Mouse (Mus musculus): ENCODE data around the gene B3gnt3. TPM values are rescaled to one million over a fixed set of nuclear protein-coding genes. Genes with fewer than 3 reads are reported as not detected.
"Not testable (repeated sequence)": the region's sequence is repeated elsewhere in the genome, so short reads cannot be mapped to it uniquely, and the experiment has no call there.

The B3gnt3 gene
- polyA plus RNA-seq, 1 experiment from 2014 or later: 0.41 TPM

GRCm38 (mm10) chr8:71717096-71717495, 15.5 kb upstream of the B3gnt3 start:
- 86% methylated on average over 12 of the region's 12 CpGs for WGBS

GRCm38 (mm10) chr8:71716561-71717053, 15.0 kb upstream of the B3gnt3 start:
- Histone ChIP-seq H3K9me3 (ENCODE audit: control insufficient read depth, low read length) (no peaks in the 10 kb centered on the region), H3K27me3 (ENCODE audit: control insufficient read depth, insufficient read depth, low read length) (no peaks in the 10 kb centered on the region), H3K4me3 (replicated peaks; ENCODE audit: low read length) (no peak overlapping the region), H3K36me3 (replicated peaks; ENCODE audit: control insufficient read depth, insufficient read depth) (peaks cover 58% of the 10 kb centered on the region), H3K4me1 (replicated peaks; ENCODE audit: control insufficient read depth, insufficient read depth, low read length) (peaks cover 37% of the 10 kb centered on the region), H3K9ac (no peak overlapping the region), H3K4me2 (replicated peaks) (no peak overlapping the region), H3K27ac (no peak overlapping the region)
- DNase-seq (ENCODE audit: low spot score) (no peak), ATAC-seq (ENCODE audit: low FRiP score) (no peak)
- WGBS: 90% methylated on average over 13 of the region's 13 CpGs

More at GRCm38 (mm10) chr8:71717096-71717495, 15.5 kb upstream of the B3gnt3 start:
- no peak for DNase-seq (ENCODE audit: low spot score)
- Histone ChIP-seq H3K27me3 (ENCODE audit: control insufficient read depth, insufficient read depth, low read length) (no peaks in the 10 kb centered on the region), H3K9me3 (ENCODE audit: control insufficient read depth, low read length) (no peaks in the 10 kb centered on the region), H3K4me2 (replicated peaks) (no peak overlapping the region), H3K4me1 (replicated peaks; ENCODE audit: control insufficient read depth, insufficient read depth, low read length) (peaks cover 42% of the 10 kb centered on the region), H3K36me3 (replicated peaks; ENCODE audit: control insufficient read depth, insufficient read depth) (peaks cover 53% of the 10 kb centered on the region), H3K9ac (no peak overlapping the region), H3K27ac (no peak overlapping the region), H3K4me3 (replicated peaks; ENCODE audit: low read length) (no peak overlapping the region)
- no peak for ATAC-seq (ENCODE audit: low FRiP score)

- no peak overlapping the region for H3K9ac ChIP-seq
- 58% methylated on average over 8 of the region's 8 CpGs for WGBS
- H3K27ac ChIP-seq: no peak overlapping the region
- DNase-seq (ENCODE audit: low spot score) (no peak), ATAC-seq (ENCODE audit: low FRiP score) (no peak)
- no peaks in the 10 kb centered on the region for H3K9me3 ChIP-seq (ENCODE audit: control insufficient read depth, low read length)
- peaks cover 27% of the 10 kb centered on the region for H3K4me1 ChIP-seq (replicated peaks; ENCODE audit: control insufficient read depth, insufficient read depth, low read length)
- H3K27me3 ChIP-seq (ENCODE audit: control insufficient read depth, insufficient read depth, low read length): no peaks in the 10 kb centered on the region
- no peak overlapping the region for H3K4me2 ChIP-seq (replicated peaks)
- H3K4me3 ChIP-seq (replicated peaks; ENCODE audit: low read length): no peak overlapping the region
- peaks cover 60% of the 10 kb centered on the region for H3K36me3 ChIP-seq (replicated peaks; ENCODE audit: control insufficient read depth, insufficient read depth)
Observed at GRCm38 (mm10) chr8:71715531-71715930, 13.9 kb upstream of the B3gnt3 start.

- Histone ChIP-seq H3K36me3 (replicated peaks; ENCODE audit: control insufficient read depth, insufficient read depth) (peaks cover 49% of the 10 kb centered on the region), H3K4me1 (replicated peaks; ENCODE audit: control insufficient read depth, insufficient read depth, low read length) (0 out of 2 replicates have a peak, but pooled peaks cover 9% of the 10 kb centered on the region), H3K27ac (no peak overlapping the region), H3K4me2 (replicated peaks) (no peak overlapping the region), H3K27me3 (ENCODE audit: control insufficient read depth, insufficient read depth, low read length) (peaks cover 12% of the 10 kb centered on the region; the same call in 1 of the 2 replicates), H3K9me3 (ENCODE audit: control insufficient read depth, low read length) (no peaks in the 10 kb centered on the region), H3K4me3 (replicated peaks; ENCODE audit: low read length) (no peak overlapping the region), H3K9ac (no peak overlapping the region)
- 77% methylated on average over 2 of the region's 2 CpGs for WGBS
- no peak for DNase-seq (ENCODE audit: low spot score)
- no peak for ATAC-seq (ENCODE audit: low FRiP score)
Observed at GRCm38 (mm10) chr8:71711574-71711973, 10.0 kb upstream of the B3gnt3 start.

- DNase-seq (ENCODE audit: low spot score) (peak; percentile 86), ATAC-seq (ENCODE audit: low FRiP score) (peak; percentile 79)
- Histone ChIP-seq H3K9me3 (ENCODE audit: control insufficient read depth, low read length) (no peaks in the 10 kb centered on the region), H3K27me3 (ENCODE audit: control insufficient read depth, insufficient read depth, low read length) (peaks cover 12% of the 10 kb centered on the region; the same call in 1 of the 2 replicates), H3K27ac (no peak overlapping the region), H3K4me1 (replicated peaks; ENCODE audit: control insufficient read depth, insufficient read depth, low read length) (0 out of 2 replicates have a peak, but pooled peaks cover 9% of the 10 kb centered on the region), H3K9ac (no peak overlapping the region), H3K4me3 (replicated peaks; ENCODE audit: low read length) (no peak overlapping the region), H3K4me2 (replicated peaks) (peak overlapping the region; percentile 44), H3K36me3 (replicated peaks; ENCODE audit: control insufficient read depth, insufficient read depth) (peaks cover 39% of the 10 kb centered on the region)
- 20% methylated on average over 25 of the region's 25 CpGs for WGBS
Observed at GRCm38 (mm10) chr8:71709800-71710446, 8.3 kb upstream of the B3gnt3 start.

GRCm38 (mm10) chr8:71709134-71709799, 7.7 kb upstream of the B3gnt3 start:
- H3K36me3 ChIP-seq (replicated peaks; ENCODE audit: control insufficient read depth, insufficient read depth): peaks cover 32% of the 10 kb centered on the region
- no peak overlapping the region for H3K9ac ChIP-seq
- ATAC-seq (ENCODE audit: low FRiP score) (peak; percentile 4; the same call in 1 of the 2 replicates), DNase-seq (ENCODE audit: low spot score) (no peak)
- WGBS: 49% methylated on average over 25 of the region's 25 CpGs
- 0 out of 2 replicates have a peak, but pooled peaks cover 9% of the 10 kb centered on the region for H3K4me1 ChIP-seq (replicated peaks; ENCODE audit: control insufficient read depth, insufficient read depth, low read length)
- no peak overlapping the region for H3K27ac ChIP-seq
- H3K9me3 ChIP-seq (ENCODE audit: control insufficient read depth, low read length): no peaks in the 10 kb centered on the region
- 0 out of 2 replicates have a peak overlapping the region, but pooled peaks have one; percentile 44 for H3K4me2 ChIP-seq (replicated peaks)
- H3K4me3 ChIP-seq (replicated peaks; ENCODE audit: low read length): no peak overlapping the region
- peaks cover 12% of the 10 kb centered on the region; the same call in 1 of the 2 replicates for H3K27me3 ChIP-seq (ENCODE audit: control insufficient read depth, insufficient read depth, low read length)

- Histone ChIP-seq H3K36me3 (replicated peaks; ENCODE audit: control insufficient read depth, insufficient read depth) (peaks cover 19% of the 10 kb centered on the region), H3K9me3 (ENCODE audit: control insufficient read depth, low read length) (no peaks in the 10 kb centered on the region), H3K4me1 (replicated peaks; ENCODE audit: control insufficient read depth, insufficient read depth, low read length) (0 out of 2 replicates have a peak, but pooled peaks cover 9% of the 10 kb centered on the region), H3K9ac (no peak overlapping the region), H3K27me3 (ENCODE audit: control insufficient read depth, insufficient read depth, low read length) (peaks cover 20% of the 10 kb centered on the region), H3K27ac (no peak overlapping the region), H3K4me2 (replicated peaks) (no peak overlapping the region), H3K4me3 (replicated peaks; ENCODE audit: low read length) (no peak overlapping the region)
- peak; percentile 62 for DNase-seq (ENCODE audit: low spot score)
- 42% methylated on average over 8 of the region's 8 CpGs for WGBS
- ATAC-seq (ENCODE audit: low FRiP score): no peak
Observed at GRCm38 (mm10) chr8:71707874-71708273, 6.3 kb upstream of the B3gnt3 start.

GRCm38 (mm10) chr8:71703400-71703799, 1.8 kb upstream of the B3gnt3 start:
- H3K36me3 ChIP-seq (replicated peaks; ENCODE audit: control insufficient read depth, insufficient read depth); H3K9me3 ChIP-seq (ENCODE audit: control insufficient read depth, low read length); H3K4me1 ChIP-seq (replicated peaks; ENCODE audit: control insufficient read depth, insufficient read depth, low read length); H3K4me2 ChIP-seq (replicated peaks); H3K27ac ChIP-seq; H3K4me3 ChIP-seq (replicated peaks; ENCODE audit: low read length); H3K9ac ChIP-seq; DNase-seq (ENCODE audit: low spot score); ATAC-seq (ENCODE audit: low FRiP score): not testable (repeated sequence)
- H3K27me3 ChIP-seq (ENCODE audit: control insufficient read depth, insufficient read depth, low read length): peaks cover 50% of the 10 kb centered on the region

GRCm38 (mm10) chr8:71702923-71703322, 1.3 kb upstream of the B3gnt3 start:
- Histone ChIP-seq H3K9me3 (ENCODE audit: control insufficient read depth, low read length) (no peaks in the 10 kb centered on the region), H3K27me3 (ENCODE audit: control insufficient read depth, insufficient read depth, low read length) (peaks cover 52% of the 10 kb centered on the region), H3K36me3 (replicated peaks; ENCODE audit: control insufficient read depth, insufficient read depth) (no peaks in the 10 kb centered on the region; the same call in 1 of the 2 replicates), H3K27ac (no peak overlapping the region), H3K4me2 (replicated peaks) (no peak overlapping the region), H3K9ac (no peak overlapping the region), H3K4me1 (replicated peaks; ENCODE audit: control insufficient read depth, insufficient read depth, low read length) (no peaks in the 10 kb centered on the region), H3K4me3 (replicated peaks; ENCODE audit: low read length) (no peak overlapping the region)
- 87% methylated on average over 3 of the region's 3 CpGs for WGBS
- DNase-seq (ENCODE audit: low spot score) (no peak), ATAC-seq (ENCODE audit: low FRiP score) (no peak)

Data from hindbrain, embryonic 14.5 days (tissue).